Comparison of ENCODE assay signal across 19 mouse cellular contexts in genomic region chr8:87800121-87800520, GRCm38 (mm10).
DNase-seq lines count a peak whose midpoint lies in the region; ATAC-seq lines count a peak whose summit lies in the region.
"Had no signal": no experiment of that assay in that cellular context is flagged by ENCODE, and none has a peak within 500 bp of the region (broad histone marks: within the 10 kb centered on the region; RNA-seq: fewer than 3 reads in every experiment).

No protein-coding gene starts in this region.

- no peaks in the 10 kb centered on the region for H3K9me3 ChIP-seq in forebrain, embryonic 11.5 days (ENCODE audit: control insufficient read depth, low read length)
- no peaks in the 10 kb centered on the region for H3K9me3 ChIP-seq in forebrain, embryonic 10.5 days
- no peaks in the 10 kb centered on the region for H3K9me3 ChIP-seq in embryonic facial prominence, embryonic 15.5 days (replicated peaks)
- H3K9me3 ChIP-seq: heart, embryonic 13.5 days; limb, embryonic 13.5 days; neural tube, embryonic 15.5 days had no signal

- no peaks in the 10 kb centered on the region for H3K36me3 ChIP-seq in forebrain, embryonic 11.5 days (ENCODE audit: control insufficient read depth, insufficient read depth, low read length)
- H3K36me3 ChIP-seq in forebrain, embryonic 10.5 days (replicated peaks), result 0 out of 2 replicates have a peak, but pooled peaks cover 7% of the 10 kb centered on the region
- no peaks in the 10 kb centered on the region for H3K36me3 ChIP-seq in embryonic facial prominence, embryonic 15.5 days
- H3K36me3 ChIP-seq: heart, embryonic 13.5 days; limb, embryonic 13.5 days; neural tube, embryonic 15.5 days had no signal

- ATAC-seq in forebrain, embryonic 11.5 days (replicated peaks; ENCODE audit: low FRiP score), result no peak
- ATAC-seq in embryonic facial prominence, embryonic 15.5 days (ENCODE audit: insufficient number of reproducible peaks, low FRiP score, low TSS enrichment, low read depth), result no peak
- ATAC-seq: forebrain, embryonic 14.5 days; intestine, postnatal 0 days; Patski had no signal

- no peaks in the 10 kb centered on the region for H3K27me3 ChIP-seq in forebrain, embryonic 11.5 days (ENCODE audit: control insufficient read depth, insufficient read depth, low read length)
- no peaks in the 10 kb centered on the region for H3K27me3 ChIP-seq in forebrain, embryonic 10.5 days (ENCODE audit: poor library complexity, severe bottlenecking)
- no peaks in the 10 kb centered on the region for H3K27me3 ChIP-seq in embryonic facial prominence, embryonic 15.5 days
- H3K27me3 ChIP-seq: heart, embryonic 13.5 days; limb, embryonic 13.5 days; neural tube, embryonic 15.5 days had no signal

- H3K4me1 ChIP-seq in forebrain, embryonic 11.5 days (replicated peaks; ENCODE audit: control insufficient read depth, insufficient read depth, low read length), result peaks cover 2% of the 10 kb centered on the region; the same call in 1 of the 2 replicates
- H3K4me1 ChIP-seq in forebrain, embryonic 10.5 days, result peaks cover 56% of the 10 kb centered on the region
- peaks cover 36% of the 10 kb centered on the region for H3K4me1 ChIP-seq in embryonic facial prominence, embryonic 15.5 days

- WGBS in forebrain, embryonic 11.5 days, result 85% methylated on average over 11 of the region's 11 CpGs
- 88% methylated on average over 11 of the region's 11 CpGs for WGBS in forebrain, embryonic 10.5 days
- WGBS in embryonic facial prominence, embryonic 15.5 days, result 49% methylated on average over 11 of the region's 11 CpGs

- no peak for DNase-seq in forebrain, embryonic 11.5 days (ENCODE audit: low spot score)
- DNase-seq in forebrain, embryonic 10.5 days (ENCODE audit: extremely low spot score, low spot score), result no peak
- peak; percentile 19 to 50 for DNase-seq in layer of hippocampus, postnatal 10 days (ENCODE audit: low spot score in 2 of 2)
- DNase-seq in right cerebral cortex, postnatal 10 days (ENCODE audit: low spot score in 2 of 2), result peak; percentile 63 to 65
- no peak for DNase-seq in cerebellum, postnatal 4 days (ENCODE audit: low spot score in 2 of 2)
- no peak for DNase-seq in cerebellum, adult 11-12 months
- DNase-seq in cerebellum, postnatal 25 days, result no peak
- DNase-seq: cerebellum, adult 8-10 months; gastrocnemius, postnatal 36 days; kidney, postnatal 14 days; lung, adult 2 months; retina, postnatal 1 day had no signal

- H3K4me2 ChIP-seq in forebrain, embryonic 11.5 days (ENCODE audit: low read depth, low read length, severe bottlenecking), result no peak overlapping the region
- no peak overlapping the region for H3K4me2 ChIP-seq in embryonic facial prominence, embryonic 15.5 days (replicated peaks)
- H3K4me2 ChIP-seq: heart, embryonic 13.5 days; limb, embryonic 13.5 days; neural tube, embryonic 15.5 days had no signal

- H3K9ac ChIP-seq in forebrain, embryonic 11.5 days (ENCODE audit: low read length), result peak overlapping the region; percentile 27; the same call in 1 of the 2 replicates
- H3K9ac ChIP-seq in embryonic facial prominence, embryonic 15.5 days, result no peak overlapping the region
- H3K9ac ChIP-seq: heart, embryonic 13.5 days; limb, embryonic 13.5 days; neural tube, embryonic 15.5 days had no signal

- H3K27ac ChIP-seq in forebrain, embryonic 11.5 days (ENCODE audit: low read depth, low read length), result no peak overlapping the region
- no peak overlapping the region for H3K27ac ChIP-seq in forebrain, embryonic 10.5 days
- H3K27ac ChIP-seq in embryonic facial prominence, embryonic 15.5 days (replicated peaks), result peak overlapping the region; percentile 48; the same call in 1 of the 2 replicates
- H3K27ac ChIP-seq: heart, embryonic 13.5 days; limb, embryonic 13.5 days; neural tube, embryonic 15.5 days had no signal

- H3K4me3 ChIP-seq in forebrain, embryonic 11.5 days (ENCODE audit: low read depth, low read length), result no peak overlapping the region
- no peak overlapping the region for H3K4me3 ChIP-seq in forebrain, embryonic 10.5 days
- no peak overlapping the region for H3K4me3 ChIP-seq in embryonic facial prominence, embryonic 15.5 days (replicated peaks)
- H3K4me3 ChIP-seq: heart, embryonic 13.5 days; limb, embryonic 13.5 days; neural tube, embryonic 15.5 days had no signal

Comparison
In these comparisons a context has a peak if more than half of its experiments do, and no peak if none do; other contexts are left out.
1. DNase-seq: peak in layer of hippocampus, postnatal 10 days (2 of 2) and right cerebral cortex, postnatal 10 days (2 of 2); none in forebrain, embryonic 11.5 days (single experiment), forebrain, embryonic 10.5 days (single experiment), cerebellum, postnatal 4 days (0 of 2), cerebellum, adult 11-12 months (single experiment) and cerebellum, postnatal 25 days (0 of 2).